ENCODE assay signal across 16 mouse cellular contexts in the genomic region with DNA sequence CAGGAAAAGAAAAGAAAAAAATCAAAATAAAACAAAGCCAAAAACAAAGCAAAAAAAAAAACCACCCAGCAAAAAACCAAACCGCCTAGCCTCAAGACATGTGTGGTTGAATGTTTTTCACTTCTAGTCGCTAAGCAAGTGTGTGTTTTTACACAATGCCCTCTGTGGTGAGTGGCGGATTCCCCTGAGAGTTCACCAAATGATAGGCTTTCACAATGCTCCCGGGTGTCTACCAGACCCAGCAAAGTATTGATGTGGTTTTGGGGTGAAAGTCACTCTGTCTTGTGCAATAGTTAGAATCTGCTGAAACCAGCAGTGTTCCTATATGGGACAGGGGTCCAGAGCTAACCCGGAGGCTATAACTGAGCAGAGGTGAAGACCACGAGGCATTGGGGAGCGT. TPM values are rescaled to one million over a fixed set of nuclear protein-coding genes. Genes with fewer than 3 reads are reported as not detected.
DNase-seq lines count a peak whose midpoint lies in the region; ATAC-seq and TF ChIP-seq lines count a peak whose summit lies in the region.
"Had no signal": no experiment of that assay in that cellular context is flagged by ENCODE, and none has a peak within 500 bp of the region (broad histone marks: within the 10 kb centered on the region; RNA-seq: fewer than 3 reads in every experiment).

No protein-coding gene starts in this region.

- H3K4me1 ChIP-seq in lung, postnatal 0 days (ENCODE audit: insufficient read depth, low read depth, low read length), result no peaks in the 10 kb centered on the region
- H3K4me1 ChIP-seq in bone marrow, adult 2 months (ENCODE audit: control insufficient read depth, insufficient read depth, low read length), result peaks cover 5% of the 10 kb centered on the region
- H3K4me1 ChIP-seq: hindbrain, embryonic 13.5 days; limb, embryonic 10.5 days; midbrain, embryonic 12.5 days had no signal

- no peaks in the 10 kb centered on the region for H3K9me3 ChIP-seq in lung, postnatal 0 days (ENCODE audit: low read length)
- H3K9me3 ChIP-seq: hindbrain, embryonic 13.5 days; limb, embryonic 10.5 days; midbrain, embryonic 12.5 days had no signal

- ATAC-seq in lung, postnatal 0 days, result no peak
- ATAC-seq in megakaryocyte, adult 5-6 weeks (ENCODE audit: poor library complexity, severe bottlenecking), result peak; percentile 98

- TF ChIP-seq EP300 in lung, postnatal 0 days (IDR thresholded peaks at IDR 0.05), result no peak

- no peaks in the 10 kb centered on the region for H3K36me3 ChIP-seq in lung, postnatal 0 days (ENCODE audit: insufficient read depth, low read length)
- H3K36me3 ChIP-seq: hindbrain, embryonic 13.5 days; limb, embryonic 10.5 days; midbrain, embryonic 12.5 days had no signal

- WGBS in lung, postnatal 0 days, result 87% methylated on average over 7 of the region's 7 CpGs
- 17% methylated on average over 7 of the region's 7 CpGs for WGBS in bone marrow, adult 2 months

- H3K4me3 ChIP-seq in lung, postnatal 0 days (ENCODE audit: low read depth, low read length), result no peak overlapping the region
- no peak overlapping the region for H3K4me3 ChIP-seq in bone marrow, adult 2 months (replicated peaks; ENCODE audit: control insufficient read depth, low read depth, low read length)
- no peak overlapping the region for H3K4me3 ChIP-seq in layer of hippocampus, adult 2 months
- H3K4me3 ChIP-seq: erythroblast, embryonic 14.5 days; hindbrain, embryonic 13.5 days; limb, embryonic 10.5 days; midbrain, embryonic 12.5 days had no signal

- H3K9ac ChIP-seq in lung, postnatal 0 days (replicated peaks; ENCODE audit: low read depth), result no peak overlapping the region
- H3K9ac ChIP-seq: hindbrain, embryonic 13.5 days; midbrain, embryonic 12.5 days had no signal

- intact Hi-C loops in heart, postnatal 25 days (cut with DNase I), result no loop called here

- no peak for TF ChIP-seq CTCF in lung, postnatal 0 days (IDR thresholded peaks at IDR 0.05)
- TF ChIP-seq CTCF in bone marrow, adult 2 months (IDR thresholded peaks at IDR 0.05; ENCODE audit: control insufficient read depth, insufficient read depth, low read length), result no peak
- TF ChIP-seq CTCF in layer of hippocampus, adult 2 months (conservative IDR thresholded peaks at IDR 0.05), result no peak

- H3K27ac ChIP-seq in lung, postnatal 0 days (ENCODE audit: low read length), result no peak overlapping the region
- peak overlapping the region; percentile 54; the same call in 1 of the 2 replicates for H3K27ac ChIP-seq in bone marrow, adult 2 months (ENCODE audit: control insufficient read depth, insufficient read depth, low read depth, low read length, poor library complexity)
- no peak overlapping the region for H3K27ac ChIP-seq in layer of hippocampus, adult 2 months
- H3K27ac ChIP-seq: hindbrain, embryonic 13.5 days; kidney, postnatal 0 days; limb, embryonic 10.5 days; midbrain, embryonic 12.5 days had no signal

- no peak for TF ChIP-seq POLR2A in bone marrow, adult 2 months (IDR thresholded peaks at IDR 0.05; ENCODE audit: borderline replicate concordance, control insufficient read depth, low read depth, low read length)

- no peaks in the 10 kb centered on the region for H3K27me3 ChIP-seq in lung, postnatal 0 days (replicated peaks; ENCODE audit: insufficient read depth, low read length)
- H3K27me3 ChIP-seq: hindbrain, embryonic 13.5 days; midbrain, embryonic 12.5 days had no signal

- peak; percentile 23 for DNase-seq in lung, postnatal 0 days (ENCODE audit: low spot score)
- no peak for DNase-seq in lung, adult 18-20 months
- peak; percentile 57 for DNase-seq in thymus, postnatal 25 days
- DNase-seq in layer of hippocampus, adult 2 months (ENCODE audit: low spot score in 2 of 2), result no peak
- DNase-seq in cerebellum, postnatal 10 days, result no peak
- no peak for DNase-seq in heart, postnatal 25 days (ENCODE audit: low spot score)
- DNase-seq: adrenal gland, adult 2 months; cerebellum, adult 9-10 months; gastrocnemius, postnatal 36 days had no signal

- no peak overlapping the region for H3K4me2 ChIP-seq in lung, postnatal 0 days (replicated peaks; ENCODE audit: low read depth, low read length)
- H3K4me2 ChIP-seq: hindbrain, embryonic 13.5 days; midbrain, embryonic 12.5 days had no signal

RNA-seq across cellular contexts. Expression of gene Adipoq, which starts 2.0 kb away (rescaled TPM):
- not detected in 2 replicates for polyA plus RNA-seq in lung, postnatal 0 days (2015; fragmentation: Nextera tagmentation; extraction: Ambion mirVana)
- polyA plus RNA-seq in bone marrow, adult 2 months (2011; ENCODE audit: insufficient read depth, insufficient read length, low replicate concordance, missing spikeins), result 32.3 and 39.5 TPM in 2 replicates
- total RNA-seq in megakaryocyte, adult 5-6 weeks (2015), result 0.55 and 0.80 TPM in 2 replicates
- total RNA-seq in megakaryocyte, adult 5-6 weeks (2017), result 0.40 and 1.7 TPM in 2 replicates
- total RNA-seq in layer of hippocampus, adult 2 months (2021), result not detected
- total RNA-seq in heart, postnatal 25 days (2021), result 10 to 100 TPM in 1 of 2 experiments, 1 to 10 TPM in 1; 3.0 to 11.3 TPM
- polyA plus RNA-seq: erythroblast, embryonic 14.5 days; hindbrain, embryonic 13.5 days; limb, embryonic 10.5 days; midbrain, embryonic 12.5 days had no signal

RNA-seq across cellular contexts. Expression of gene Rfc4, which starts 16.8 kb away (rescaled TPM):
- polyA plus RNA-seq in lung, postnatal 0 days (2015; fragmentation: Nextera tagmentation; extraction: Ambion mirVana), result 19.0 and 21.4 TPM in 2 replicates
- polyA plus RNA-seq in bone marrow, adult 2 months (2011; ENCODE audit: insufficient read depth, insufficient read length, low replicate concordance, missing spikeins), result 35.1 and 55.1 TPM in 2 replicates
- 107 and 122 TPM in 2 replicates for total RNA-seq in megakaryocyte, adult 5-6 weeks (2015)
- total RNA-seq in megakaryocyte, adult 5-6 weeks (2017), result 42.3 and 45.5 TPM in 2 replicates
- total RNA-seq in layer of hippocampus, adult 2 months (2021), result 1 to 10 TPM; 4.8 to 5.3 TPM
- 1 to 10 TPM; 6.6 to 6.8 TPM for total RNA-seq in heart, postnatal 25 days (2021)
- polyA plus RNA-seq: adrenal gland, adult 2 months had no signal

RNA-seq across cellular contexts. Expression of gene Eif4a2, which starts 37.1 kb away (rescaled TPM):
- polyA plus RNA-seq in lung, postnatal 0 days (2015; fragmentation: Nextera tagmentation; extraction: Ambion mirVana), result 144 and 177 TPM in 2 replicates
- 103 and 232 TPM in 2 replicates for polyA plus RNA-seq in bone marrow, adult 2 months (2011; ENCODE audit: insufficient read depth, insufficient read length, low replicate concordance, missing spikeins)
- total RNA-seq in megakaryocyte, adult 5-6 weeks (2015), result 299 and 324 TPM in 2 replicates
- total RNA-seq in megakaryocyte, adult 5-6 weeks (2017), result 454 and 463 TPM in 2 replicates
- 100 to 1,000 TPM; 923 to 956 TPM for total RNA-seq in layer of hippocampus, adult 2 months (2021)
- total RNA-seq in heart, postnatal 25 days (2021), result 100 to 1,000 TPM; 300 to 346 TPM

Comparison
In these comparisons a context has a peak if more than half of its experiments do, and no peak if none do; other contexts are left out.
1. DNase-seq: peak in lung, postnatal 0 days (single experiment) and thymus, postnatal 25 days (single experiment); none in lung, adult 18-20 months (0 of 2), layer of hippocampus, adult 2 months (0 of 2), cerebellum, postnatal 10 days (0 of 2) and heart, postnatal 25 days (single experiment).
2. RNA of gene Rfc4, which starts 16.8 kb away (total RNA-seq): 42.3 to 122 TPM in megakaryocyte, adult 5-6 weeks; 6.6 to 6.8 TPM in heart, postnatal 25 days and 4.8 to 5.3 TPM in layer of hippocampus, adult 2 months; every median in the first group is over 4 times any median in the second.